Mouse (Mus musculus) lung, postnatal 0 days (tissue): ENCODE measurements around the gene Col23a1. TPM values are rescaled to one million over a fixed set of nuclear protein-coding genes. Genes with fewer than 3 reads are reported as not detected.

Experiments
- ATAC-seq: fragments of 200-750 bp; cut with Nextera tagmentation; 2 replicates; pipeline ENCODE4 v1.8.0; 2017; ENCODE audit warnings: moderate library complexity
- DNase-seq: peaks from one replicate; pipeline ENCODE4 v3.0.0-alpha.2; 2016; ENCODE audit warnings: low spot score
- H3K27ac ChIP-seq: fragments of 300-500 bp; sonication (generic); 2 replicates; pipeline ENCODE4 v1.5.1; 2014; ENCODE audit warnings: antibody characterized with exemption, mild to moderate bottlenecking, low read length, mixed read lengths
- H3K27me3 ChIP-seq: fragments of 300-500 bp; sonication (generic); replicated peaks from 2 replicates; pipeline ENCODE4 v1.6.1; 2014; ENCODE audit warnings: low read length, mixed read lengths; ENCODE audit not compliant: insufficient read depth
- H3K36me3 ChIP-seq: fragments of 300-500 bp; sonication (generic); 2 replicates; pipeline ENCODE4 v1.6.1; 2014; ENCODE audit warnings: low read length, mixed read lengths; ENCODE audit not compliant: insufficient read depth
- H3K4me1 ChIP-seq: fragments of 300-500 bp; sonication (generic); 2 replicates; pipeline ENCODE4 v1.6.1; 2014; ENCODE audit warnings: antibody characterized with exemption, low read depth, low read length, mixed read lengths; ENCODE audit not compliant: insufficient read depth
- H3K4me2 ChIP-seq: fragments of 300-500 bp; sonication (generic); replicated peaks from 2 replicates; pipeline ENCODE4 v1.6.1; 2014; ENCODE audit warnings: low read depth, mild to moderate bottlenecking, low read length, moderate library complexity, mixed read lengths
- H3K4me3 ChIP-seq: fragments of 300-500 bp; sonication (generic); 2 replicates; pipeline ENCODE4 v1.5.1; 2014; ENCODE audit warnings: low read depth, low read length
- H3K9ac ChIP-seq: fragments of 300-500 bp; sonication (generic); replicated peaks from 2 replicates; pipeline ENCODE4 v1.6.1; 2014; ENCODE audit warnings: low read depth, mild to moderate bottlenecking
- H3K9me3 ChIP-seq: fragments of 300-500 bp; sonication (generic); 2 replicates; pipeline ENCODE4 v1.6.1; 2016; ENCODE audit warnings: low read length, mixed read lengths
- CTCF ChIP-seq: IDR thresholded peaks from 2 replicates; pipeline ENCODE4 v1.5.1; 2016; ENCODE audit warnings: antibody characterized with exemption, mild to moderate bottlenecking
- EP300 ChIP-seq: IDR thresholded peaks from 2 replicates; pipeline ENCODE4 v1.6.1; 2016; ENCODE audit warnings: antibody characterized with exemption, mild to moderate bottlenecking, control low read depth
- WGBS: fragments of 180-500 bp; shearing (Covaris S2); extraction: QIAGEN DNeasy Blood & Tissue Kit; methylation state at CpG from one replicate; pipeline ENCODE4 v1.1.7; 2014; 5-methylcytosine and 5-hydroxymethylcytosine counted together
- polyA plus RNA-seq: library from polyadenylated mRNA; unstranded; fragments of >200 nt; fragmentation: Nextera tagmentation; extraction: Ambion mirVana; gene quantifications from 2 replicates; pipeline ENCODE4 v1.2.1, GENCODE M21; 2015

The Col23a1 gene
- polyA plus RNA-seq, 1 experiment from 2014 or later = 17.2 TPM

GRCm38 (mm10) chr11:51295742-51296141 lies 6.0 kb downstream of the Col23a1 start:
- H3K27me3 ChIP-seq = no peaks in the 10 kb centered on the region; the same call in 1 of the 2 replicates
- H3K36me3 ChIP-seq = no peaks in the 10 kb centered on the region
- ATAC-seq (no peak), DNase-seq (no peak)
- 67% methylated on average over 3 of the region's 3 CpGs for WGBS
- no peak overlapping the region for H3K27ac ChIP-seq
- no peak overlapping the region for H3K9ac ChIP-seq
- no peaks in the 10 kb centered on the region for H3K4me1 ChIP-seq
- no peak overlapping the region for H3K4me2 ChIP-seq
- H3K9me3 ChIP-seq = no peaks in the 10 kb centered on the region
- H3K4me3 ChIP-seq = no peak overlapping the region
- TF ChIP-seq CTCF = no peak
- TF ChIP-seq EP300 = no peak

- Histone ChIP-seq H3K4me2 (no peak overlapping the region), H3K27ac (no peak overlapping the region), H3K9me3 (no peaks in the 10 kb centered on the region), H3K27me3 (no peaks in the 10 kb centered on the region), H3K4me1 (no peaks in the 10 kb centered on the region), H3K9ac (no peak overlapping the region), H3K36me3 (no peaks in the 10 kb centered on the region), H3K4me3 (no peak overlapping the region)
- DNase-seq (no peak), ATAC-seq (no peak)
- TF ChIP-seq CTCF = no peak
- TF ChIP-seq EP300 = no peak
- 67% methylated on average over 4 of the region's 4 CpGs for WGBS
These were observed 9.0 kb downstream of the Col23a1 start for GRCm38 (mm10) chr11:51298691-51299090.

- Histone ChIP-seq H3K27me3 (no peaks in the 10 kb centered on the region), H3K4me1 (no peaks in the 10 kb centered on the region), H3K4me2 (no peak overlapping the region), H3K4me3 (no peak overlapping the region), H3K36me3 (no peaks in the 10 kb centered on the region), H3K27ac (no peak overlapping the region), H3K9ac (no peak overlapping the region), H3K9me3 (no peaks in the 10 kb centered on the region)
- no peak for ATAC-seq
- TF ChIP-seq CTCF (no peak), EP300 (no peak)
- DNase-seq = no peak
- 75% methylated on average over 5 of the region's 5 CpGs for WGBS
These were observed 12.7 kb downstream of the Col23a1 start for GRCm38 (mm10) chr11:51302396-51302795.

GRCm38 (mm10) chr11:51303981-51304553 lies 14.3 kb downstream of the Col23a1 start:
- H3K27me3 ChIP-seq = no peaks in the 10 kb centered on the region
- no peaks in the 10 kb centered on the region for H3K36me3 ChIP-seq
- TF ChIP-seq CTCF = no peak
- no peak for TF ChIP-seq EP300
- no peaks in the 10 kb centered on the region for H3K4me1 ChIP-seq
- DNase-seq (no peak), ATAC-seq (no peak)
- no peak overlapping the region for H3K27ac ChIP-seq
- 61% methylated on average over 12 of the region's 12 CpGs for WGBS
- no peak overlapping the region for H3K4me3 ChIP-seq
- H3K4me2 ChIP-seq = no peak overlapping the region
- no peaks in the 10 kb centered on the region for H3K9me3 ChIP-seq
- H3K9ac ChIP-seq = no peak overlapping the region

GRCm38 (mm10) chr11:51308306-51308705 lies 18.6 kb downstream of the Col23a1 start:
- Histone ChIP-seq H3K9me3 (no peaks in the 10 kb centered on the region), H3K4me2 (no peak overlapping the region), H3K36me3 (no peaks in the 10 kb centered on the region), H3K27ac (no peak overlapping the region), H3K9ac (no peak overlapping the region), H3K4me1 (no peaks in the 10 kb centered on the region), H3K4me3 (no peak overlapping the region), H3K27me3 (no peaks in the 10 kb centered on the region)
- DNase-seq = peak; percentile 25
- WGBS = 25% methylated on average over 5 of the region's 5 CpGs
- no peak for TF ChIP-seq EP300
- TF ChIP-seq CTCF = no peak
- no peak for ATAC-seq

GRCm38 (mm10) chr11:51311846-51312245 lies 22.1 kb downstream of the Col23a1 start:
- 86% methylated on average over 8 of the region's 8 CpGs for WGBS
- TF ChIP-seq CTCF = no peak
- TF ChIP-seq EP300 = no peak
- H3K27ac ChIP-seq = no peak overlapping the region
- H3K4me1 ChIP-seq = no peaks in the 10 kb centered on the region
- H3K4me3 ChIP-seq = no peak overlapping the region
- H3K9ac ChIP-seq = no peak overlapping the region
- H3K9me3 ChIP-seq = no peaks in the 10 kb centered on the region
- no peak overlapping the region for H3K4me2 ChIP-seq
- DNase-seq (no peak), ATAC-seq (no peak)
- H3K36me3 ChIP-seq = no peaks in the 10 kb centered on the region
- H3K27me3 ChIP-seq = no peaks in the 10 kb centered on the region
